ENCODE assay signal across 8 mouse cellular contexts in genomic region chr5:143375242-143375641, GRCm38 (mm10). TPM values are rescaled to one million over a fixed set of nuclear protein-coding genes. Genes with fewer than 3 reads are reported as not detected.
DNase-seq lines count a peak whose midpoint lies in the region; ATAC-seq and TF ChIP-seq lines count a peak whose summit lies in the region.

No protein-coding gene starts in this region.

- no peak for ATAC-seq in liver, embryonic 11.5 days (replicated peaks; ENCODE audit: low FRiP score)
- peak; percentile 30; the same call in 1 of the 2 replicates for ATAC-seq in monocyte, adult 5-6 weeks (replicated peaks; ENCODE audit: insufficient number of reproducible peaks, low FRiP score, low TSS enrichment, poor library complexity, severe bottlenecking)

- no peak overlapping the region for H3K9ac ChIP-seq in liver, embryonic 11.5 days (ENCODE audit: low read depth, low read length)

- no peak for TF ChIP-seq POLR2A in kidney, adult 2 months (IDR thresholded peaks at IDR 0.05; ENCODE audit: low read depth, low read length)
- TF ChIP-seq POLR2A in testis, adult 2 months (IDR thresholded peaks at IDR 0.05; ENCODE audit: control insufficient read depth, low read depth, low read length), result no peak

- 8% methylated on average over 21 of the region's 21 CpGs for WGBS in kidney, adult 2 months
- WGBS in liver, embryonic 11.5 days, result 8% methylated on average over 21 of the region's 21 CpGs

- peak overlapping the region; percentile 23; the same call in 1 of the 2 replicates for H3K4me2 ChIP-seq in liver, embryonic 11.5 days

- peak; percentile 51 to 74 for DNase-seq in right cerebral cortex, postnatal 10 days (ENCODE audit: low spot score in 2 of 2)
- DNase-seq in right cerebral cortex, adult 18-20 months, result no peak
- DNase-seq in embryo, embryonic 10.5 days (ENCODE audit: low spot score), result peak; percentile 81
- peak; percentile 55 to 62 for DNase-seq in gastrocnemius, postnatal 4 days (ENCODE audit: low spot score in 2 of 2)
- DNase-seq in kidney, adult 2 months, result peak; percentile 64
- peak; percentile 74 for DNase-seq in liver, embryonic 11.5 days (ENCODE audit: low spot score)

- no peaks in the 10 kb centered on the region for H3K4me1 ChIP-seq in kidney, adult 2 months (ENCODE audit: control insufficient read depth, insufficient read depth, low read length)
- H3K4me1 ChIP-seq in liver, embryonic 11.5 days (replicated peaks; ENCODE audit: control insufficient read depth, insufficient read depth, low read length), result no peaks in the 10 kb centered on the region
- H3K4me1 ChIP-seq in testis, adult 2 months (ENCODE audit: control insufficient read depth, insufficient read depth, low read length), result peaks cover 16% of the 10 kb centered on the region

- no peaks in the 10 kb centered on the region; the same call in 1 of the 2 replicates for H3K27me3 ChIP-seq in kidney, adult 2 months (replicated peaks; ENCODE audit: control insufficient read depth, insufficient read depth, low read length)
- H3K27me3 ChIP-seq in liver, embryonic 11.5 days (replicated peaks; ENCODE audit: control insufficient read depth, insufficient read depth, low read length), result peaks cover 52% of the 10 kb centered on the region
- no peaks in the 10 kb centered on the region for H3K27me3 ChIP-seq in testis, adult 2 months (ENCODE audit: control insufficient read depth, insufficient read depth, low read length)

- no peaks in the 10 kb centered on the region for H3K36me3 ChIP-seq in kidney, adult 2 months (ENCODE audit: control insufficient read depth, insufficient read depth, low read length)
- no peaks in the 10 kb centered on the region for H3K36me3 ChIP-seq in liver, embryonic 11.5 days (ENCODE audit: control insufficient read depth, insufficient read depth, low read length)
- H3K36me3 ChIP-seq in testis, adult 2 months (ENCODE audit: control insufficient read depth, insufficient read depth, low read length), result no peaks in the 10 kb centered on the region

- H3K9me3 ChIP-seq in liver, embryonic 11.5 days (ENCODE audit: control insufficient read depth, low read length), result 0 out of 2 replicates have a peak, but pooled peaks cover 3% of the 10 kb centered on the region

- no peak overlapping the region for H3K4me3 ChIP-seq in kidney, adult 2 months (ENCODE audit: insufficient read depth, low read depth, low read length)
- no peak overlapping the region for H3K4me3 ChIP-seq in liver, embryonic 11.5 days (ENCODE audit: low read depth, low read length)
- peak overlapping the region; percentile 57 for H3K4me3 ChIP-seq in testis, adult 2 months (ENCODE audit: control insufficient read depth, low read depth, low read length)

- peak; percentile 75 for TF ChIP-seq CTCF in kidney, adult 2 months (conservative IDR thresholded peaks at IDR 0.05; ENCODE audit: insufficient read depth, insufficient read length, low read depth, low read length)
- TF ChIP-seq CTCF in testis, adult 2 months (IDR thresholded peaks at IDR 0.05; ENCODE audit: control insufficient read depth, insufficient read depth, insufficient replicate concordance, low read depth, low read length), result peak; percentile 92

- no peak overlapping the region for H3K27ac ChIP-seq in kidney, adult 2 months (ENCODE audit: insufficient read depth, low read depth, low read length)
- H3K27ac ChIP-seq in liver, embryonic 11.5 days (ENCODE audit: low read depth, low read length), result no peak overlapping the region
- H3K27ac ChIP-seq in testis, adult 2 months (ENCODE audit: control insufficient read depth, insufficient read depth, low read depth, low read length), result no peak overlapping the region

RNA-seq across cellular contexts. Expression of gene Grid2ip, which starts 18.1 kb away (rescaled TPM):
- under 1 TPM in 1 of 2 experiments, not detected in 1; 0.27 TPM for total RNA-seq in gastrocnemius, postnatal 4 days (2021)
- 0.13 TPM in 1 of 2 replicates, not detected in the other for polyA plus RNA-seq in kidney, adult 2 months (2012; rRNA removed)
- 0.12 and 0.31 TPM in 2 replicates for polyA plus RNA-seq in liver, embryonic 11.5 days (2014; fragmentation: Nextera tagmentation; extraction: Ambion mirVana)
- total RNA-seq in monocyte, adult 5-6 weeks (2017), result not detected in 3 replicates
- polyA plus RNA-seq in testis, adult 2 months (2012; rRNA removed), result 0.05 TPM in 2 replicates

RNA-seq across cellular contexts. Expression of gene Kdelr2, which starts 28.4 kb away (rescaled TPM):
- 100 to 1,000 TPM; 149 to 150 TPM for total RNA-seq in gastrocnemius, postnatal 4 days (2021)
- 91.8 and 99.4 TPM in 2 replicates for polyA plus RNA-seq in kidney, adult 2 months (2012; rRNA removed)
- polyA plus RNA-seq in liver, embryonic 11.5 days (2014; fragmentation: Nextera tagmentation; extraction: Ambion mirVana), result 233 and 236 TPM in 2 replicates
- 47.3 to 66.2 TPM (median 47.5 TPM) in 3 replicates for total RNA-seq in monocyte, adult 5-6 weeks (2017)
- 58.8 and 64.3 TPM in 2 replicates for polyA plus RNA-seq in testis, adult 2 months (2012; rRNA removed)

RNA-seq across cellular contexts. Expression of gene Zdhhc4, which starts 46.2 kb away (rescaled TPM):
- 10 to 100 TPM; 35.8 to 38.8 TPM for total RNA-seq in gastrocnemius, postnatal 4 days (2021)
- 80.6 and 85.0 TPM in 2 replicates for polyA plus RNA-seq in kidney, adult 2 months (2012; rRNA removed)
- polyA plus RNA-seq in liver, embryonic 11.5 days (2014; fragmentation: Nextera tagmentation; extraction: Ambion mirVana), result 58.8 and 63.3 TPM in 2 replicates
- total RNA-seq in monocyte, adult 5-6 weeks (2017), result 22.5 to 39.9 TPM (median 33.8 TPM) in 3 replicates
- 390 and 402 TPM in 2 replicates for polyA plus RNA-seq in testis, adult 2 months (2012; rRNA removed)
